Mouse (Mus musculus): ENCODE data around the gene Dus3l. TPM values are rescaled to one million over a fixed set of nuclear protein-coding genes. Genes with fewer than 3 reads are reported as not detected.

Dus3l gene
- polyA plus RNA-seq, 1 experiment from 2014 or later, result 37.3 TPM

DNA sequence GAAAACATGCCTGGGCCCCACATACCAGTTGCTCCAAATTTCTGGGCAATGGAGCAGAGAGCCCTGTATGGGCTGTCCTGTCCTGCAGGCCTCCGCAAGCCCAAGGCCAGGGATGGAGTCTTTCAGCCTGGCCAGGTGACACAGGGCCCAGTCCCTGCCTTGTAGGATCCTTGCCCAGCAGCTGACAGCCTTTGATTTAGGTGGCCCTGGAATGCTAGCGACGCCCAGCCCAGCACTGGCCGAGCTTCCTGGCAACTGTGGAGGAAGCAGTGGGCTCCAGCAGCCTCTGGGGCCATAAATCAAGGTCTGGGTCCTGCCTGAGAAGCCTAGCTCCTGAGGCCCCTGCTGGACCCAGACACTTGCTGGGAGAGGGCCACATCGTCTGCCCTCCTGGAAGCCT is 42.1 kb upstream of the Dus3l start:
- Histone ChIP-seq H3K4me3 (replicated peaks; ENCODE audit: low read depth, low read length) (no peak overlapping the region), H3K4me1 (replicated peaks; ENCODE audit: insufficient read depth, low read length) (peaks cover 17% of the 10 kb centered on the region), H3K9me3 (replicated peaks; ENCODE audit: low read length) (no peaks in the 10 kb centered on the region), H3K36me3 (ENCODE audit: insufficient read depth, low read length) (0 out of 2 replicates have a peak, but pooled peaks cover 12% of the 10 kb centered on the region), H3K27ac (0 out of 2 replicates have a peak overlapping the region, but pooled peaks have one; percentile 13), H3K4me2 (ENCODE audit: low read length) (no peak overlapping the region), H3K9ac (ENCODE audit: low read depth, low read length) (0 out of 2 replicates have a peak overlapping the region, but pooled peaks have one; percentile 19), H3K27me3 (ENCODE audit: insufficient read depth, low read length) (no peaks in the 10 kb centered on the region)
- WGBS, result 17% methylated on average over 5 of the region's 5 CpGs
- DNase-seq (ENCODE audit: low spot score) (peak; percentile 80), ATAC-seq (replicated peaks; ENCODE audit: low FRiP score, low read depth) (peak; percentile 22; the same call in 1 of the 2 replicates)
- no peak for TF ChIP-seq CTCF (IDR thresholded peaks at IDR 0.05; ENCODE audit: low read depth)

DNA sequence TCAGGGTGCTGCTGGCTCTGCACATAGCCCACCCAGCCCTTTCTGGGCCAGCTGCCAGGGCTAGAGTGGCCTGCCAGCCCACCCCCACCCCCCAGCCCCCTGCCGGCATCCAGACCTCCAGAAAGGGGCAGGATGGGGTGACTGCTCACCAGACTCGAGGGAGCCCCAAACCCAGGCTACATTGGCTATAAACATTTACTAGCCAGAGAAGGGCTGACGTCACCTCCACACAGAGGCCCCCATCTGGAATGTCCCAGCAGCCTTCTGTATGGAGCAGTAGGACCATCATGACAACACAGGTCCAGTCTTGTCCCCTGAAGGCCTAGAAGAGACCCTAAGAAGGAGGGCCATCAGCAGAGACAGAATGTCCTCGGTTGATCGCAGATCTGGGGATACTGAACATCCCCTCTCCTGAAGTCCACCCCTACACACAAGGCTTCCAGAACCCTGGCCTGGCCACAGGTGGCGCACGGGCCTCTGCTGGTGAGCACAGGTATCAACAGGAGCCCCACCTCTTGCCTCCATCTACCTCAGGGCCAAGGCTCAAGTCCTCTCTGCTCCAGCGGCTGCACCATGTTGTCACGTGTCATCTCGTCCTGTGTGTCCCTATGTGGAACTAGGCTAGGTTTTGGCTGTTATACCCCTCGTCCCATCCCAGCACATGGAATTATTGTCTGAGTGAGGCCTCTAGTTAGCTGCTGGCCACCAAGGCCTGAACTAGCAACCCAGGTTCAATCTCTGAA is 41.0 kb upstream of the Dus3l start:
- Histone ChIP-seq H3K9ac (ENCODE audit: low read depth, low read length) (no peak overlapping the region), H3K9me3 (replicated peaks; ENCODE audit: low read length) (no peaks in the 10 kb centered on the region), H3K36me3 (ENCODE audit: insufficient read depth, low read length) (0 out of 2 replicates have a peak, but pooled peaks cover 12% of the 10 kb centered on the region), H3K27me3 (ENCODE audit: insufficient read depth, low read length) (no peaks in the 10 kb centered on the region), H3K27ac (no peak overlapping the region), H3K4me1 (replicated peaks; ENCODE audit: insufficient read depth, low read length) (peaks cover 24% of the 10 kb centered on the region), H3K4me2 (ENCODE audit: low read length) (no peak overlapping the region), H3K4me3 (replicated peaks; ENCODE audit: low read depth, low read length) (no peak overlapping the region)
- DNase-seq (ENCODE audit: low spot score), result no peak
- ATAC-seq (replicated peaks; ENCODE audit: low FRiP score, low read depth), result no peak
- WGBS, result 80% methylated on average over 11 of the region's 11 CpGs
- TF ChIP-seq CTCF (IDR thresholded peaks at IDR 0.05; ENCODE audit: low read depth), result no peak

DNA sequence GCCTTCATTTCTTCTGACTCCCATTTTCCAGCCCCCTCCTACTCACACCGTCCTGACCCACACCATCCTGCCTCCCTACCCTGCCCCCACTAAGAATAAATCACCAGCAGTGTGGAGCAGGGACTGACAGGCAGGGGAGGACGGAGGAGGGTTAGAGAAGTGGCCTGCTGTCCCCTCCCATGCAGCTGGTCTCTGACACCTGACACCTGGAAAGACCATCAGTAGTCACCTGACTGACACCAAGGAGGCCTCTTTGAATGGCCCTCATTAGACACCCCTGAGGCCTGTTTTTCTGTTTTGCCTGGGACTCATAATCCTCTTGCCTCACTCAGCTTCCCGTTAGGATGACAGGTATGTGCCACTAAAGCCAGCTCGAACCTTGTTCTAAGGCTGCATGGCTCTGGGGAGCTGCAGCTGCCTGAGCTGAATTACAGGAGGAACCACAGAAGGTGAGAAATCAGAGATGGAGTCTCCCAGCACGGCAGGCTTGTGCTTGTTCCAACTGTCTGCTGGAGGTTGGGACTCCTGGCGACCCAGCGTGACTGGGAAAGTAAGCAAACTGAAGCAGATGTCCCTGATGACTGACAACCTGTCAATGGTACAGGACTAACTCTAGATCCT is 37.4 kb upstream of the Dus3l start:
- TF ChIP-seq CTCF (IDR thresholded peaks at IDR 0.05; ENCODE audit: low read depth), result no peak
- peak overlapping the region; percentile 23; the same call in 1 of the 2 replicates for H3K9ac ChIP-seq (ENCODE audit: low read depth, low read length)
- H3K27ac ChIP-seq, result 0 out of 2 replicates have a peak overlapping the region, but pooled peaks have one; percentile 25
- no peaks in the 10 kb centered on the region for H3K9me3 ChIP-seq (replicated peaks; ENCODE audit: low read length)
- H3K4me2 ChIP-seq (ENCODE audit: low read length), result no peak overlapping the region
- no peak overlapping the region for H3K4me3 ChIP-seq (replicated peaks; ENCODE audit: low read depth, low read length)
- ATAC-seq (replicated peaks; ENCODE audit: low FRiP score, low read depth) (peak; percentile 81), DNase-seq (ENCODE audit: low spot score) (peak; percentile 66)
- peaks cover 14% of the 10 kb centered on the region; the same call in 1 of the 2 replicates for H3K4me1 ChIP-seq (replicated peaks; ENCODE audit: insufficient read depth, low read length)
- H3K27me3 ChIP-seq (ENCODE audit: insufficient read depth, low read length), result no peaks in the 10 kb centered on the region
- 12% methylated on average over 7 of the region's 7 CpGs for WGBS
- 0 out of 2 replicates have a peak, but pooled peaks cover 4% of the 10 kb centered on the region for H3K36me3 ChIP-seq (ENCODE audit: insufficient read depth, low read length)

DNA sequence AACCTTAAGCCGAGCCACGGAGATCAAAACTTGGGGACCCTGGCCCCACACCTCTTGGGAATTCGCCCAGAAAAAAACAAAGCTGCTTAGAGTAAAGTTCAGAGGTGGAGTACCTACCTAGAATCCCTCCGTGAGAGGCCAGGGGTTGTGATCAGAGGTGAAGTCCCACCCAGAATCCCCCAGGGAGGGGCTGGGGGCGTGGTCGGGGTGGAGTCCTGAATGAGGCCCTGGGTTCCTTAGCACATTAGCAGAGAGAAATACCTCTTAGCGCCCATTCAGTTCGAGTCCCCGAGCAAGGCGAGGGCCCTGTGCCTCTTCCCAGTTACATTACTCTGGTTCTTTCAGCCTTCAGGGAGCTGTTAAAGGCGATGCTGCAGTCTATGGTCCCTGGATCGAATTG is 36.9 kb upstream of the Dus3l start:
- Histone ChIP-seq H3K4me3 (replicated peaks; ENCODE audit: low read depth, low read length) (no peak overlapping the region), H3K4me1 (replicated peaks; ENCODE audit: insufficient read depth, low read length) (peaks cover 14% of the 10 kb centered on the region; the same call in 1 of the 2 replicates), H3K27ac (0 out of 2 replicates have a peak overlapping the region, but pooled peaks have one; percentile 25), H3K27me3 (ENCODE audit: insufficient read depth, low read length) (no peaks in the 10 kb centered on the region), H3K36me3 (ENCODE audit: insufficient read depth, low read length) (0 out of 2 replicates have a peak, but pooled peaks cover 4% of the 10 kb centered on the region), H3K9ac (ENCODE audit: low read depth, low read length) (peak overlapping the region; percentile 23; the same call in 1 of the 2 replicates), H3K9me3 (replicated peaks; ENCODE audit: low read length) (no peaks in the 10 kb centered on the region), H3K4me2 (ENCODE audit: low read length) (no peak overlapping the region)
- DNase-seq (ENCODE audit: low spot score) (no peak), ATAC-seq (replicated peaks; ENCODE audit: low FRiP score, low read depth) (no peak)
- no peak for TF ChIP-seq CTCF (IDR thresholded peaks at IDR 0.05; ENCODE audit: low read depth)
- 5% methylated on average over 12 of the region's 12 CpGs for WGBS

DNA sequence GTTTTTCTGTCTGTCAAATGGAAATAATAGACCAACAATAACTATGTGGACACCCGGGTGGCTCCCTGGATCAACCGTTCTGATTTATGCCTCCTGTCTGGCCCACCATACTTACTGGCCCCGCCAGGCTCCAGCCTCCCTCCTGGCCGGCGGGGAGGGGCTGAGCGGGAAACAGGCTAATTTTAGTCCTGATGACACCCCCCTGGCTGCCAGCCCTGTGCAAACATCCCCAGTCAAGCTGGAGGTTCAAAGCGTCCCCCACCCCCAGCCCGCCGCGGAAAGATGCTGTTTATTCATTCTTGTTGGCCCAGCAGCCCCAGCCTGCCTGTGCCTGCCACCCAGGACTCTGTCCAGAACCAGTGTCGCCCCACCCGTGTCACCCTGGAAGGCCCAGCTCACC is 36.4 kb upstream of the Dus3l start:
- ATAC-seq (replicated peaks; ENCODE audit: low FRiP score, low read depth), result no peak
- TF ChIP-seq CTCF (IDR thresholded peaks at IDR 0.05; ENCODE audit: low read depth), result no peak
- Histone ChIP-seq H3K4me2 (ENCODE audit: low read length) (no peak overlapping the region), H3K36me3 (ENCODE audit: insufficient read depth, low read length) (0 out of 2 replicates have a peak, but pooled peaks cover 3% of the 10 kb centered on the region), H3K27me3 (ENCODE audit: insufficient read depth, low read length) (no peaks in the 10 kb centered on the region), H3K9ac (ENCODE audit: low read depth, low read length) (no peak overlapping the region), H3K9me3 (replicated peaks; ENCODE audit: low read length) (no peaks in the 10 kb centered on the region), H3K4me3 (replicated peaks; ENCODE audit: low read depth, low read length) (no peak overlapping the region), H3K27ac (no peak overlapping the region), H3K4me1 (replicated peaks; ENCODE audit: insufficient read depth, low read length) (peaks cover 14% of the 10 kb centered on the region; the same call in 1 of the 2 replicates)
- WGBS, result 9% methylated on average over 12 of the region's 12 CpGs
- DNase-seq (ENCODE audit: low spot score), result no peak

DNA sequence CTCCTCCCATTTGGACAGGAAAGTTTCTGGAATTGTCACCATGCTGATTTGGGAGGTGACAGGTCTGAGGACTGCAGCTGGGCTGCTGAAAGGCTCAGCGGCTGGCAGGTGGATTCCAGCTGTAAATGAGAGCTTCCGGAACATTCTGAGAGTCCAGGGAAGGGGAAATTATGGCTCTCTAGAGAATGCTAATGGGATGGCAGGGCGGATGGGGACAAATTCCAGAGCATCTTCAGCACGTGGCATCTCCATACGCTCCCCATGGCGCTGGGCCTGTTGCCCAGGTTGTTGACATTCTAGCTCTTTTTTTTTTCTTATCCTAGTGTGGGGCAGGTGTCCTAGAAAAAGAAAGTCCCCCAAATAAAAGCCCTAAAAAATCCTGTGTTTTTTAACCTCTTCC is 35.4 kb upstream of the Dus3l start:
- H3K27ac ChIP-seq, result no peak overlapping the region
- WGBS, result 44% methylated on average over 6 of the region's 6 CpGs

More for the DNA sequence above, 35.4 kb upstream of the Dus3l start:
- Histone ChIP-seq H3K36me3 (ENCODE audit: insufficient read depth, low read length) (no peaks in the 10 kb centered on the region), H3K4me2 (ENCODE audit: low read length) (no peak overlapping the region), H3K4me3 (replicated peaks; ENCODE audit: low read depth, low read length) (no peak overlapping the region), H3K4me1 (replicated peaks; ENCODE audit: insufficient read depth, low read length) (peaks cover 14% of the 10 kb centered on the region; the same call in 1 of the 2 replicates), H3K9me3 (replicated peaks; ENCODE audit: low read length) (no peaks in the 10 kb centered on the region), H3K27me3 (ENCODE audit: insufficient read depth, low read length) (no peaks in the 10 kb centered on the region), H3K9ac (ENCODE audit: low read depth, low read length) (no peak overlapping the region)
- DNase-seq (ENCODE audit: low spot score), result no peak
- ATAC-seq (replicated peaks; ENCODE audit: low FRiP score, low read depth), result no peak
- no peak for TF ChIP-seq CTCF (IDR thresholded peaks at IDR 0.05; ENCODE audit: low read depth)

Measured in kidney, postnatal 0 days (tissue).